Mouse (Mus musculus) gastrocnemius, postnatal 4 days (tissue): ENCODE data around the gene Ddah2. TPM values are rescaled to one million over a fixed set of nuclear protein-coding genes. Genes with fewer than 3 reads are reported as not detected.

Experiments
- DNase-seq, 2 experiments: peaks; one replicate each; pipeline ENCODE4 v3.0.0; 2021 to 2022; ENCODE audit warnings: low spot score in 2 of 2, mixed read lengths in 2 of 2
- total RNA-seq, 2 experiments: library from RNA; stranded (reverse); gene quantifications; 2 replicates each; pipeline ENCODE4 v1.2.3; 2021

The Ddah2 gene
- total RNA-seq, 2 experiments from 2014 or later, result 108 to 109 TPM

GRCm38 (mm10) chr17:35101161-35101560 lies 42.3 kb downstream of the Ddah2 start:
- DNase-seq, result no peak

GRCm38 (mm10) chr17:35102299-35102698 lies 43.5 kb downstream of the Ddah2 start:
- DNase-seq, result no peak

GRCm38 (mm10) chr17:35103221-35103690 lies 44.4 kb downstream of the Ddah2 start:
- DNase-seq, result no peak

GRCm38 (mm10) chr17:35104079-35104478 lies 45.2 kb downstream of the Ddah2 start:
- DNase-seq, result no peak

- no peak for DNase-seq
Observed at GRCm38 (mm10) chr17:35104754-35105153, 45.9 kb downstream of the Ddah2 start.

- no peak for DNase-seq
Observed at GRCm38 (mm10) chr17:35105740-35106389, 47.0 kb downstream of the Ddah2 start.

- DNase-seq, result no peak
Observed at GRCm38 (mm10) chr17:35106522-35106921, 47.7 kb downstream of the Ddah2 start.

GRCm38 (mm10) chr17:35108097-35108496 lies 49.3 kb downstream of the Ddah2 start, which contains the start of gene Ly6g5c:
Gene Ly6g5c, plus strand, starts transcription at chr17:35108279.
- no peak for DNase-seq

Other genes starting within 250 kb of the Ddah2 start
- 10 to 100 TPM; 12.7 to 15.1 TPM for gene Stk19, start 222.1 kb upstream of the Ddah2 start, total RNA-seq
- 10 to 100 TPM; 20.4 to 22.6 TPM for gene Dxo, start 222.0 kb upstream of the Ddah2 start, total RNA-seq
- 10 to 100 TPM; 28.8 to 29.2 TPM for gene Skiv2l, start 208.8 kb upstream of the Ddah2 start, total RNA-seq
- 10 to 100 TPM; 25.8 to 28.0 TPM for gene Nelfe, start 208.6 kb upstream of the Ddah2 start, total RNA-seq
- gene Cfb, start 196.5 kb upstream of the Ddah2 start, total RNA-seq, result 1 to 10 TPM; 4.4 to 6.8 TPM
- 10 to 100 TPM; 10.7 to 11.4 TPM for gene Zbtb12, start 179.6 kb upstream of the Ddah2 start, total RNA-seq
- gene Gm20547, start 177.0 kb upstream of the Ddah2 start, total RNA-seq, result not detected
- gene C2, start 160.8 kb upstream of the Ddah2 start, total RNA-seq, result 1 to 10 TPM; 5.3 to 8.7 TPM
- 10 to 100 TPM; 80.0 to 84.2 TPM for gene Ehmt2, start 160.6 kb upstream of the Ddah2 start, total RNA-seq
- not detected for gene Slc44a4, start 144.6 kb upstream of the Ddah2 start, total RNA-seq
- 10 to 100 TPM; 10.8 to 10.9 TPM for gene Neu1, start 127.8 kb upstream of the Ddah2 start, total RNA-seq
- 1 to 10 TPM; 3.7 to 4.0 TPM for gene Hspa1b, start 99.8 kb upstream of the Ddah2 start, total RNA-seq
- not detected for gene Gm20481, start 89.1 kb upstream of the Ddah2 start, total RNA-seq
- 1 to 10 TPM; 3.2 to 4.4 TPM for gene Hspa1a, start 86.9 kb upstream of the Ddah2 start, total RNA-seq
- 1 to 10 TPM; 5.8 to 6.1 TPM for gene Hspa1l, start 86.3 kb upstream of the Ddah2 start, total RNA-seq
- gene Lsm2, start 77.2 kb upstream of the Ddah2 start, total RNA-seq, result 10 to 100 TPM; 31.8 to 32.4 TPM
- gene Vars, start 58.0 kb upstream of the Ddah2 start, total RNA-seq, result 10 to 100 TPM; 50.8 to 58.3 TPM
- 1 to 10 TPM in 1 of 2 experiments, under 1 TPM in 1; 0.96 to 1.2 TPM for gene Vwa7, start 42.5 kb upstream of the Ddah2 start, total RNA-seq
- 1 to 10 TPM; 5.4 to 6.3 TPM for gene Sapcd1, start 31.0 kb upstream of the Ddah2 start, total RNA-seq
- gene Msh5, start 12.3 kb upstream of the Ddah2 start, total RNA-seq, result 1 to 10 TPM; 4.5 to 5.4 TPM
- gene Clic1, start 9.1 kb upstream of the Ddah2 start, total RNA-seq, result 10 to 100 TPM; 87.2 to 89.7 TPM
- under 1 TPM in 1 of 2 experiments, not detected in 1; 0.39 TPM for gene Ly6g6c, start 6.4 kb downstream of the Ddah2 start, total RNA-seq
- under 1 TPM; 0.29 to 0.42 TPM for gene Mpig6b, start 7.1 kb downstream of the Ddah2 start, total RNA-seq
- gene Ly6g6e, start 17.9 kb downstream of the Ddah2 start, total RNA-seq, result not detected
- gene Ly6g6d, start 19.0 kb downstream of the Ddah2 start, total RNA-seq, result 1 to 10 TPM in 1 of 2 experiments, under 1 TPM in 1; 0.91 to 1.2 TPM
- gene Ly6g6f, start 26.6 kb downstream of the Ddah2 start, total RNA-seq, result under 1 TPM in 1 of 2 experiments, not detected in 1; 0.31 TPM
- 10 to 100 TPM; 67.2 to 69.3 TPM for gene Abhd16a, start 30.2 kb downstream of the Ddah2 start, total RNA-seq
- gene Ly6g5c, start 49.2 kb downstream of the Ddah2 start, total RNA-seq, result not detected
- gene Ly6g5b, start 56.4 kb downstream of the Ddah2 start, total RNA-seq, result 1 to 10 TPM in 1 of 2 experiments, under 1 TPM in 1; 0.44 to 1.2 TPM
- 1 to 10 TPM; 5.6 to 7.4 TPM for gene Gpank1, start 62.4 kb downstream of the Ddah2 start, total RNA-seq
- gene Csnk2b, start 63.0 kb downstream of the Ddah2 start, total RNA-seq, result 100 to 1,000 TPM; 174 to 185 TPM
- 10 to 100 TPM; 20.0 to 21.0 TPM for gene D17H6S53E, start 67.3 kb downstream of the Ddah2 start, total RNA-seq
- 1 to 10 TPM in 1 of 2 experiments, not detected in 1; 1.2 TPM for gene Apom, start 73.0 kb downstream of the Ddah2 start, total RNA-seq
- gene Bag6, start 76.1 kb downstream of the Ddah2 start, total RNA-seq, result 100 to 1,000 TPM; 265 to 276 TPM
- gene Prrc2a, start 105.9 kb downstream of the Ddah2 start, total RNA-seq, result 100 to 1,000 TPM; 183 to 193 TPM
- 1 to 10 TPM; 6.0 to 6.3 TPM for gene Aif1, start 117.0 kb downstream of the Ddah2 start, total RNA-seq
- 10 to 100 TPM in 1 of 2 experiments, 1 to 10 TPM in 1; 7.7 to 11.1 TPM for gene Lst1, start 129.4 kb downstream of the Ddah2 start, total RNA-seq
- under 1 TPM; 0.74 to 0.78 TPM for gene Ltb, start 135.4 kb downstream of the Ddah2 start, total RNA-seq
- gene Tnf, start 143.0 kb downstream of the Ddah2 start, total RNA-seq, result 1 to 10 TPM; 1.1 to 1.7 TPM
- under 1 TPM; 0.31 to 0.32 TPM for gene Lta, start 146.3 kb downstream of the Ddah2 start, total RNA-seq
- under 1 TPM in 1 of 2 experiments, not detected in 1; 0.52 TPM for gene Gm16181, start 161.8 kb downstream of the Ddah2 start, total RNA-seq
- 1 to 10 TPM; 2.7 to 3.2 TPM for gene Atp6v1g2, start 174.6 kb downstream of the Ddah2 start, total RNA-seq
- gene Nfkbil1, start 176.8 kb downstream of the Ddah2 start, total RNA-seq, result 10 to 100 TPM; 13.9 to 15.8 TPM
- 100 to 1,000 TPM; 219 to 233 TPM for gene Ddx39b, start 182.7 kb downstream of the Ddah2 start, total RNA-seq
- gene H2-D1, start 203.7 kb downstream of the Ddah2 start, total RNA-seq, result 10 to 100 TPM; 44.5 to 55.8 TPM